Mouse (Mus musculus) granulocyte monocyte progenitor cell, adult 5-6 weeks (primary cell): ENCODE data around the gene R3hdml. TPM values are rescaled to one million over a fixed set of nuclear protein-coding genes. Genes with fewer than 3 reads are reported as not detected.

Source experiments
- ATAC-seq: replicated peaks from 2 replicates; pipeline ENCODE4 v1.8.0; 2016; ENCODE audit warnings: mild to moderate bottlenecking, moderate TSS enrichment, inconsistent platforms; ENCODE audit not compliant: poor library complexity, severe bottlenecking
- total RNA-seq, 2 experiments: library from RNA; stranded (forward) in 1 of 2; stranded (reverse) in 1 of 2; fragments of 200-712, 200-1000 nt in 1 of 2; fragments of >200 nt in 1 of 2; fragmentation: Nextera tagmentation in 1 of 2; gene quantifications; 2 replicates each; pipeline ENCODE4 v1.2.3; 2014 to 2017

Gene R3hdml
- total RNA-seq, 2 experiments from 2014 or later: not detected

DNA sequence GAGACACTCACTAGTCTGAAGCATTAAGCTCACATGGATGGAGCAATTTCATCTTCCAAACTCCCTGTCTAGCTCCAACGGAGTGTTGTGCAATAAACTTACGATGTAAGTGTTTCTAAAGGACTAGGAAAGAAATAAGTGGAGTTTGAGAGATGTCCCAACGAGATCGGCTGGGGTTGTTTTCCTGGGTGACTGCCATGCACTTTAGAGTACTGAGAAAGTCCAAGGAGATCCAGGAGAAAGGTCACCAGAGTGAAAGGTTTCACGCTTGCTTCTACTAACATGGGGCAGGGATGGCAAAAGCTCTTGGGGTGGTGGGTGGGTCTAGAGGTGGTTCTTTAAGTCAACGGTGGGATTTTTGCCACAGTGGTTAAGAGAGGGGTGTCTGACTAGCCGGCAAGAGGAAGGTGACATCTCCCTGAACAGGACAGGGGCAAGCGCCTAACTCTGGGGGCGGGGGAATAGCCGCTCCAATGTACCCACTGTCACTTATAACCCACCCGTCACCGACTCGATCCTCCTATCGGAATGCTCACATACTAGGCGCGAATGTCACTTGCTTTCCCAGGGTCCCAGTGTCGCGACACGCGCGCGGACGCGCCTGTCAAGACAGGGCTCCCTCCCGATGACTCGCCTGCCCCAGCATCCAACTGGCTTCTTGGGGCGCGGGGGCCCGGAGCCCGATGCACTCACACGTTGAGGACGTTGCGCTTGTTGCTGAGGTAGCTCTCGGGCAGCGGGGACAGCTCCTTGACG is 20.2 kb upstream of the R3hdml start:
- peak; percentile 57 for ATAC-seq

DNA sequence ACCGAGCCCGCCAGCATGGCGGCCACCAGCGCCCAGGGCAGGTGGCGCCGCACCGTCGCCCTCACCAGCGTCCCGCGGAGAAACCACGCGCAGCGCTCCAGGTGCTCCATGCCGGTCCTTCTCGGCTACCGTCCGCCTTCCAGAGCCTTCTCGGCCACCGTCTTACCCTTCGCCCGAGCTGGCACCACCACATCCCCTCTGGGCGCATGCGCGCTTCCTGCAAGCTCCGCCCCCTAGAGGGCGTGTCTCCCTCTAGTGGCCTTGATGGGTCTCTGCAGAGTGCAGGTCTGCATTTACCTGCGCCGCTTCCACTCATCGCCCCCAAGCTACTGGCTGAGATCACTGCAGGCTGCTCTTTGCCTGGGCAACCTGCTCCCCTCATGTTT is 19.7 kb upstream of the R3hdml start, which contains the start of gene Fitm2:
Gene Fitm2, minus strand, starts transcription at position 164 of the 386 bp plus-strand sequence.
- ATAC-seq: peak; percentile 91

DNA sequence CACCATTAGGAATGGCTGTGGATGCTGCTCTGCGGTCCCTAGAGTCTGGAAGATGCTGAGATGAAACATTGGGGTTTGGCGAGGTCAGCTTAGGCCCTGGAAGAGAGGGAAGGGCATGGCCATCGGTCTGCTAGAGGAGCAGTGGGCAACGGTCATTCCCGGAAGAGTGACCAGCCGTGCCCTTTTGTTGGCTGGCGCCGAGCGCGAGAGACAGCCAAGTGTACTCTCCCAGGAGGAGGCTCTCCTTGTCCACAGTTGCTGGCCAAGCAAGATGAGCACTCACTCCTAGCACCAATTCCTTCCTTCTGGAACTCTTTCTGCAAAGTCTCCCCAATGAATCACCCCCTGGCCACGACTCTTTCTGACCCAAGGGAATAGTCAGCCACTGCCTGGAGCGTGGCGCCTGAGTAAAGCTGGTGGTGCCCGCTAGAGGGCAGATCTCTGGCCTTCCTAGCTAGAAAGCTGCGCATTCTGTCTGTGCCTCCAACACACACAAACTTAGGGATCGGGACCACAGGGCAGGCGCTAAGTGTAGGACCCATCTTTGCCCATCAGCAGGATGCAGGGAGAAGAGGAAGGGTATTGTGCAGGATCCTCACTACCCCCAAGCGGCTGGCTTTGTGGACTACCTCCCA is 11.8 kb upstream of the R3hdml start:
- ATAC-seq: peak; percentile 37; the same call in 1 of the 2 replicates

DNA sequence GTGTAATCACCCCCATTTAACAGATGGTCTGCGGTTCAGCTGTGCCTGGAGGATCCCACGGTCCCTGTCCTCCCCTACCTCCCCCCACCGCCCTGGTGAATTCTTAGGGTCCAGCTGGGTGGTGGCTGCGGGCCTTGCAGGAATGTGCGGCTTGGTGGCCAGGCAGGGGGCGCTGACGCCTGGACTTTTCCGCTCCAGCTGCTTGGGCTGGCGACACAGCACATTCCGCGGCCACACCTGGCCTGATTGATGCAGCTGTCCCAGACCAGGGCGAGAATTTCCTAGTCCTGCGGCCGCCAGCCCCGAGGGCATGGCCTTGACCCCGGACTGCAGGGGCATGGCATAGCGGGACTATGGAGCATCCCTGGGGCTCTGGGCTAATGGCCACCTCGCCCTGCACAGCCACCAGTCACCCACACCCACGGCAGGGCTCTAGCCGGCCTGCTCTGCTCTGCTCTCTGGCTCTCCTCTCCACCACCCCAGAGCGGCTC is 10.5 kb upstream of the R3hdml start:
- peak; percentile 25; the same call in 1 of the 2 replicates for ATAC-seq

DNA sequence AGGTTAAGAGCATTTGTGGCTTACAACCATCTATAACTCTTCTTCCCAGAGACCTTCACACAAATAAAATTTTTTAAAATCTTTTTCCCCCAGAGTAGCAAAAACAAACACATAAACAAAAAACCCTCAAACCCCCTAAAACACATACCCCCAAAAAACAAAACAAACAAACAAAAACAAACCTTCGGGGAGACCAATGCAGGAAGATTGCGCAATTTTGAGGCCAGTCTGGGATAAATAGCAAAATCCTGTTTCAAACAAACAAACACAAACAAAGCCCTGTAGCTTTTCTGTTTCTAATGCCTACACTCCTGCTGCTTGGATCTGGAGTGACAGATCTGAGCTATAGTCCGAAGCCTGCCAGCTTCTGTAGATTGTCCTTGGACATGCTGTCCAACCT is 4.8 kb upstream of the R3hdml start:
- no peak for ATAC-seq

DNA sequence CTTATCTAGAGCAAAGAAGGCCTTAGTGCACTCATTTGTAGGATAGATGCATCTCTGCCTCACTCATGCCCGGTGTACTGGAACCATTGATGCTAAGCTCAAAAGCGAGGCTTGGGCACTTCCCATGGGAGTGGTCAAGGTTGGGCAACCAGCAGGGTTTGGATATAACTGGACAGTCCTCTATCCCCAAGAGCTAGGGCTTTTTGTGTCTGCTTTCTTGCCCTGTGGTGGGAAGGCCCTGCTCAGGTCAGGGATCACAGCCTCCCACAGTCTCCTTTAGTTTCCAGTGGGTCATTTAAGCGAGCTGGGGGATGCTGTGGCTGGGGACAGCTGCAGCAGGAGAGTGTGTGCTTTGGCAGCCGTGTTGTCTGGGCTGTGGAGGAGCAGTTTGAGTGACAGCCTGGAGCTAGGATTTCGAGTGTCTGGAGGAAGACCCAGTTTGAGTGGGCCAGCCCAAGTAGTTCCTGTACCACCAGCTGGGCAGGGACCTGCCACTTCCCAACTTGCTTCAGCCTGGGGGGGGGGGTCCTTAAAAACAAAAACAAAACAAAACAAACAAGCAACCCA is 2.3 kb upstream of the R3hdml start:
- ATAC-seq: no peak

DNA sequence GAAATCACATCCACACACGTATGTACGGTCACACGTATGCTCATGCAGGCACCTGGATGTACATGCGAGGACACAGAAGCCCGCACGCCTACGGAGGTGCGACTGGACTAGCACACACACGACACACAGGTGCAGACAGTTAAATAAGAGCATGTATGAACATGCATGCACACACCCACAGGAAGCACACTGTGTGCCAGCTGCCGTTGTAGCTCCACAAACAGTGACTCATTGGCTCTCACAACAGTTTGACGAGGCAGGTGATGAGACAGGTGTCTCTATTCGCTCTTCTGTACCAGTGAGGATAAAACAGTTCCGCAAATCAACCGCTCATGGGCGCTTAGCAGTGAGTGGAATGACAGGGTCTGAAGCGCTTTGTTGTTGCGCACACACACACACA is 1.5 kb upstream of the R3hdml start:
- no peak for ATAC-seq

DNA sequence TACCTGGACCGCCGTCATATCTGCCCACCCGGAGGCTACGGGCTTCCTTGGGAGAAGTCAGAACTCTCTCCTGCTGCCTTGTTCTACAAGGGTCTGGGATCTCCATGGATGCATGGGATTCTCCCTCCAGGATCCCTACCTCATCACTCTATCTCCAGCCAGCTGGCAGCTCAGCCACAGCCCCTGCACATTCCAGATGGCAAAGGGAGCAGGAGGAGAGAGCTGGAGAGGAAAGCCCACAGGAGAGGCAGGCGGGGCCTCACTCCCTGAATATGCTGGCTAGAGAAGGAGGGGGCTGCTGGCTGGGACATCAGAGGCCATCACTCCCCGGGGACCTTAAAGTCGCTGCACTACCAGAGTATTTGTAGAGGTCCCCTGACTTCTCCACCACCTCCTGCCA is 767 bp upstream of the R3hdml start:
- no peak for ATAC-seq

DNA sequence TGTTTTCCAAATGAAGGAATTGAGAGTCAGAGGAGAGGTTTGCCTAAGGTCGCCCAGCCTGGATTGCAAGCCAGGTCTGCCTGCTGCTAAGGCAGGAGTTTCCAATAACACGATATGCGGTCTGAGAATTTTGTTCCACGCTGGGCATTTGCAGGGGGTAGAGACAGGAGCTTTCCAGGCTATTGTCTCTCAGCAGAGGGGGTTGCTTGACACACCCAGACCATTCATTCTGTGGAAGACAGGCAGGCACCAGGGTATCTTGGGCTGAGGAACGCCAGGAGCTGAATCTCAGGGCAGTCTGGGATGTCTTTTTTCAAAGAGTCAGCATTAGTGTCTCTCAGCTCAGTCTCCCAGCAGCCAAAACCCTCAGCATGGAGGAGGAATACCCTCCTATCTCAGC is 913 bp downstream of the R3hdml start:
- no peak for ATAC-seq

DNA sequence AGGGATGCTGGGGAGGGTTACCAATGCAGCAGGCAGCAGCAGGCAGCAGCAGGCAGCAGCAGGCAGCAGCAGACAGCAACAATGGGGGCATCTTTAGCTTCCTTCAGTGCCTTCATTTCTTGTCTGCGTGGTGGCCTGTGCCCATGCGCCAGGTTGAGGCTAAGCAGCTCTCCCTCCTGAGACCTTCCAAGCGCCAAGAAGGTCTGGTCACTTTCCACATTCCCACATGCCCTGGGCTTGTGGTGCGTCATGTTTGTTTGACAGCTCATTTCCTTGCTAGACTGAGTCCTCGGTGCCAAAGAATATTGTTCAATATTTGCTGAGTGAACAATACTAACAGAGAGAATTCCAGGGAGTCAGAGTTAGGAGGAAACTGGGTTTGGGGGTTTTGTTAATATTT is 1.9 kb downstream of the R3hdml start:
- no peak for ATAC-seq

DNA sequence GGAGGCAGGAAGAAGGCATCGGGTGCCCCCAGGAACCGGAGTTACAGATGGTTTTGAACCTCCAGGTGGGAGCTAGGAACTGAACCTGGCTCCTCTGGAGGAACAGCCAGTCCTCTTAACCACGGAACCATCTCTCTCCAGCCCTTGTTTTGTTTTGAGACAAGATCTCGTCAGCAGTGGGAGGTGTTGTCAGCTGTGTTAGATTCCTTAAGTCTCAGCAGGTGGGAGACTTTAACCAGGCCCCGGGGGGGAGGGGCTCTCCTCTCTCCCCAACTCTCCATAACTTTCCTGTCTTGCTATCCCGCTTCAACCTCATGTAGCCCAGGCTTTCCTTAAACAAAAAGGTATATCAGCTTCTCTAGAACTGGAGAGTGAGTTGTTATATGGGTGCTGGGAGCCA is 2.3 kb downstream of the R3hdml start:
- ATAC-seq: no peak

DNA sequence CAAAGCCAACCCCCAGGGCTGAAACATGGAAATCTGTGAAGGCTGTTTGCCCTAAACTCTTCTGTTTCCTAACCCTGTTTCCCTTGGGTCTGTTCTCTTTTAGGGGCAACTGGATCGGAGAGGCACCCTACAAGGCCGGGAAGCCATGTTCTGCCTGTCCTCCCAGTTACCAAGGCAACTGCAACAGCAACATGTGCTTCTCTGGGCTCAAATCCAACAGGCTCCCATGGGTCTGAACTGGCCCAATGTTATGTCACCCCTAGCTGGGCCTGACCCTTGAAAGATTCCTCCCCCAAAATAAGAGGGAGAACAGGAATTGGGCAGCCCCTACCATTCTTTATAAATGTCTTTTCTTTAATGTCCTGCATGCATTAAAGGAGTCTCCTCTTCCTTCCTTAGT is 10.1 kb downstream of the R3hdml start:
- ATAC-seq: no peak

DNA sequence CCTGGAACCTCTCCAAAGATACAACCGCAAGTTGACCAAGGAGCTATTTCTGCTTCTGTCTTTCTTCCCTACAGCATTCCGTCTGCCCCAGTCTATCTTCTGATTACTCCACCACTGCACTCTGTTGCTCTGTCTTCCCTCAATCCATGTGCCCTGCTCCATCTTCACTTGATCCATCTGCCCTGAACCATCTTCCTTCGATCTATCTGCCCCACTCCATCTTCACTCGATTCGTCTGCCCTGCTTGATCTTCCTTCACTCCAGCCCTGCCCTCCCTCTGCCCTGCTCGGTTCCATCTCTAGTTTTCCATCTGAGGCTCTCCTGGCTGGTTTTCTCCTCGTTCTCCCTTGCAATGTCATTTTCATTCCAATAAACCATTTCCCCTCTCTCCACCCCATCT is 11.1 kb downstream of the R3hdml start:
- ATAC-seq: no peak

DNA sequence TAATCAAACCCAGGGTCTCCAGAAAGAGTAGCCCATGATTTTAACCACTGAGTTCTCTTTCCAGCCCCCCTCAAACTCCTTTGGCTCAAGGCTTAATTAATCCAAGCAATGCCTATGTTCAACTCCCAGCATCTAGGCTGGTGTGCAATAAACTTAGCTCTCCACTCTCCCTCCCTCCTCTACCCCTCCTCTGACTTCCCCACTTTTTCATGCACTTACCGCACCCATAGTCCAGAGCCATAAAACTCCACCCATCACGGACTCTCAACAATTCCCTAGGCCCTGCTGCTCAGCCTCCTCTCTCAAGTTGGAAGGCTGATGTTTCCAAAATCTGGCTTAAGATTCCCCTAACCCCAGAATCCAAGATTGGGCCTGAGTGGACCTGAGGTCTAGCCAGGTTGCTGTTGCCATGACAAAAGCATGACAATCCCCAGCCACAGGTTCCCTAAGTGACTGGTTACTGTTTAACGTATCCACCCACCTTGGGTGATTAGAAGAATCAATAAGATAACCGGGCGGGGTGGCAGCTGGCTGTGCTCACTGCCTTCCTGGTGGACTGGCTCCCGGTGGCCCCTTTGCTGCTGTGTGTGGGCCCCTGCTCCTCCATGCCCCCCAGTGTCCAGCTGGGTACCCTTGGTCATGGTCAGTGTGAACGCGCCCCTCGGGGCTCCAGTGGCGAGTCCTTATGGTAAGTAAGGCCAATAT is 14.3 kb downstream of the R3hdml start, which contains the start of gene Hnf4a:
Gene Hnf4a, plus strand, starts transcription at position 509 of the 705 bp plus-strand sequence.
- no peak for ATAC-seq

DNA sequence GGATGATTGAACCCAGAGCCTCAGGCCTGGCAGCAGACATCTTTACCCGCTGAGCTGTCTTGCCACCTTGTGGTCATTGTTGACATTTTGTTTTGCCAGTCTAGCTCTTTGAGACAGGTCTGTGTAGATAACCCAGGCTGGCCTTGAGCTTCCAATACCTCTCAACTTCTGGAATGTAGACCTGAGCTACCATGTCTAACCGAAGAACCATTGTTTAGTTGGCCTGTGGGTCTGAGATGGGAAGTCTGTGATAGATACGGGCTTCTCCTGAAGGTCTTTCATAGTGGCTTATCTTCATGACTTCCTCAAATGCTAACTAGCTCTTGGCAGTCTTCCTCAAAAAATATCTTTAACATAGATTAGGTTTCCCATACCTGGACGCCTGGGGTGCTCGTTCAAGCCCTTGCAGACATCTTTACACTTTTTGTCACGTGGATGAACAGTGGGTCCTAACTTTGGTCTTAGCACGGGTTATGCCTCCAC is 33.7 kb downstream of the R3hdml start:
- ATAC-seq: no peak

DNA sequence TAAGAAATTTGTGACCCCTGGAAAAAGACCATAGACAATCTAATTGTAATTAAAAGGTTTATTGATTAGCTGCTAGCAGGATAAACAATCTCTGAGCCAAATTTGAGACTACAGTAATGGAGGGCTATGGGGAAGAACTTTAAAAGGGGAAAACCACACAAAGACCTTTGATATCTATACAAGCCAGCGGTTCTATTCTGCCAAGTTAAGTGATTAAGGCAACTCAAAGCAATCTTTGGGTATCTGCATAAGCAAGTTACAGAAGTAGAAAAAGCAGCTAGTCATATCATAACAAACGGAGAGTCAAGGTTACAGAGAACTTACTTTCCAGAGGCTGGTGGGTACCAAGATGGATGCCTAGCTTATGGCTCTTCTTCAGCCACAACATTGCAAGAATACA is 35.4 kb downstream of the R3hdml start:
- no peak for ATAC-seq

DNA sequence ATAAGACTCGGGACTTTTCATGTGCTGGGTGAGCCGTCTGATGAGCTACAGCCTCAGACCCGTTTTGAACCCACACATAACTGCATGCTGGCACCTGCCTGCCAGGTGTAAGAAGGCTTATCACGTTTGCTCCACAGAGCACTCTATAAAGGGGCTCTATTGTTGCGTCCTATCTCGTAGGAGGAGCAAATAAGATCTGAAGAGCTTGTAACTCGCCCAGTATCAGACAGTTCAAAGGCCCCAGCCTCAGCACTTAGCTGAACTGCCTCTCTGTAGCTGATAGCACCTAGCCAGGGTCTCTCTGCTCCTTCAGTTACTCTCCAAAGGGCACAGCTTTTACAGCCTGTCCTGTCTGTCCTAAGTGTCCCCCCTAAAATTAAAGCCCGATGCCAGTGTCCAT is 38.3 kb downstream of the R3hdml start:
- ATAC-seq: no peak

DNA sequence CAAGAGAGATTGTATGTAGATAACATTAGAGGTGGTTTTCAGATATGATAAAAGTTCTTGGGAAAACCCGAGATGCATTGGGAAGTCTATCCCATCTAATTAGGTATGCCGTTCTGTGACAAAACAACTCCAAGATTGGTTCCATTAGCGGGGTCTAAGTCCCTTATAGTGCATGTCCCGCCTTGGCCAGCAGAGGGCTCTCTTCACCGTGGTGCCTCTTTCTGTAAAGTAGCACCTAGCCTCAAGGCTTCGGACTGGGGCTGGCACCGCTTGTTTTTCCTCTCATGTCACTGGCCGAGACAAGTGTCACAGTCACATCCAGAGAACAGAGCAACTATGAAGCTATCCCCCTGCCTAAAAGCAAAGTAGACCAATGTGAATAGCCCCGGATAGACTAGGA is 39.8 kb downstream of the R3hdml start:
- peak; percentile 62 for ATAC-seq

DNA sequence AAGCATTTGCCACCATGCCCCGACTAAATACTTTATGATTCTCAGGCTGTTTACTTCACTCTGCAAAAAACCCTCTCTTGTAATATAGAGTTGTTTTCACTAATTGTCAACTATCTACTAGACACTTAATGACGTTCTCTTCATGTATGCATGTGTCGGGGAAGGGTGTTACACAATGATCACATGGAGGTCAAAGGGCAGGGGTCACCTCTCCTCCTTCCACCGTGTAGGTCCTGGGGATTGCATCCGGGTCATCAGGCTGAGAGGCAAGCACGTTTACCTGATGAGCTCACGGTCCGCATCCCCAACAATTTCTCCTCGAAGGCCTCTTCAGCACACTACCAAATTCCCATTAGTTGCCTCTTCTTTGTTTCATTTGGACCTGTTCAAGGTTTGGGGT is 41.1 kb downstream of the R3hdml start:
- no peak for ATAC-seq

DNA sequence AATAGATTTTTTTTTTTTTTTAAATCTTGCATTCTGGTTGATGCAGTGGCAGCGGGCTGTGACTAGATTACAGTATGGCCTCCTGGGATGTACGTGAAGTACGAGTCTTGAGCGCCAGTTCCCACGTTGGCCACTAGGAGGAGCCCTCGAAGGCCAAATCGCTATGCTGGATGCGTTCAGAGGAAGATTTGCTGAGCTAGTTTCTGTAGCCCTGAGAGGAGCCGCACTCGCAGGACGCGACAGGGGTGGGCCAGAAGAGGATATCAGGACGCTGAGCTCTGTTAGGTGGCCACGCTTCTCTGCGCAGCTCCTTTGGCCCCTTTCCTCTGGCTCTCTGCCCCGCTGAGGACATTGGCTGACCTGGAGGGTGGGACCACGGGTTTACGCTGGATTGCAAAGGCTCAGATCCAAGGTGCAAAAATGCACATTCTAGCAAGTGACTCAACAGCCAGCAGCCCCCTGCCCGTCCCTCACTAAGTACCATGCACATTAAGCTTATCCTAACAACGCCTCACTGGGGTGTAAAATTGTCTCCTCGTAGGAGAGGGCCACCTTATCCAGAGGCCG is 42.9 kb downstream of the R3hdml start:
- ATAC-seq: peak; percentile 85
